Mouse (Mus musculus) midbrain, embryonic 15.5 days (tissue): Measurements from ENCODE around the gene Cd163. TPM values are rescaled to one million over a fixed set of nuclear protein-coding genes. Genes with fewer than 3 reads are reported as not detected.
A peak's percentile ranks its signal among the peaks of the same experiment; 100 is the strongest.
"Not testable (repeated sequence)": the region's sequence is repeated elsewhere in the genome, so short reads cannot be mapped to it uniquely, and the experiment has no call there.

Experiments
- ATAC-seq: fragments of 200-750 bp; cut with Nextera tagmentation; replicated peaks from 2 replicates; pipeline ENCODE4 v1.8.0; 2017; ENCODE audit warnings: moderate TSS enrichment
- H3K27ac ChIP-seq: fragments of 300-500 bp; sonication (generic); 2 replicates; pipeline ENCODE4 v1.5.1; 2015; ENCODE audit warnings: mild to moderate bottlenecking, inconsistent platforms
- H3K27me3 ChIP-seq: fragments of 300-500 bp; sonication (generic); replicated peaks from 2 replicates; pipeline ENCODE4 v1.6.1; 2015; ENCODE audit warnings: inconsistent platforms
- H3K36me3 ChIP-seq: fragments of 300-500 bp; sonication (generic); replicated peaks from 2 replicates; pipeline ENCODE4 v1.6.1; 2015; ENCODE audit warnings: inconsistent platforms
- H3K4me1 ChIP-seq: fragments of 300-500 bp; sonication (generic); 2 replicates; pipeline ENCODE4 v1.6.1; 2015; ENCODE audit warnings: inconsistent platforms
- H3K4me2 ChIP-seq: fragments of 300-500 bp; sonication (generic); 2 replicates; pipeline ENCODE4 v1.6.1; 2015; ENCODE audit warnings: inconsistent platforms, mild to moderate bottlenecking, moderate library complexity
- H3K4me3 ChIP-seq: fragments of 300-500 bp; sonication (generic); 2 replicates; pipeline ENCODE4 v1.5.1; 2015; ENCODE audit warnings: mild to moderate bottlenecking, inconsistent platforms
- H3K9ac ChIP-seq: fragments of 300-500 bp; sonication (generic); 2 replicates; pipeline ENCODE4 v1.6.1; 2015; ENCODE audit warnings: mild to moderate bottlenecking, inconsistent platforms
- H3K9me3 ChIP-seq: fragments of 300-500 bp; sonication (generic); 2 replicates; pipeline ENCODE4 v1.6.1; 2016; ENCODE audit warnings: inconsistent platforms
- WGBS: fragments of 180-500 bp; shearing (Covaris S2); methylation state at CpG from one replicate; pipeline ENCODE4 v1.1.7; 2015; ENCODE audit warnings: mixed read lengths; 5-methylcytosine and 5-hydroxymethylcytosine counted together
- polyA plus RNA-seq: library from polyadenylated mRNA; unstranded; fragments of >200 nt; fragmentation: Nextera tagmentation; extraction: Ambion mirVana; gene quantifications from 2 replicates; pipeline ENCODE4 v1.2.1, GENCODE M21; 2015

Gene Cd163
- 0.88 and 0.95 TPM in 2 replicates for polyA plus RNA-seq

DNA sequence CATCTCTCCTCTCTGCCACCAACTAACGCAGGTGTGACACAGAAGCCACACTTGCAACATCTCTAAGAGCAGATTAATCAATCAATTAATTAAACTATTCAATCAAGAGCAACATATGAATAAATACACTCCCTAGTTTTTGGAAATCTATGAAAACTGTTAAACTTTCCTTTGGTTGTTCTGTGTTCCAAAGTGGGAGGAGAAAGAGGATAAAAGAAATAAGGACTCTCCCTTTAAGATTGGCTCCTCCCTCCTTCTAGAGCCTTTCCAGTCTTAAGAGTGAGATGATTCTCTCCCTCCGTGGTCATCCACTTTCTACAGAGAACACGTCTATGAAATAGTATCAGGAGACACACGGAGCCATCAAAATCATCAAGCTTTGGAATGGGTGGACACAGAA lies at the start of gene Cd163:
TSS of gene Cd163 (plus strand) at position 301 of the 400 bp plus-strand sequence.
- Histone ChIP-seq H3K27me3 (no peaks in the 10 kb centered on the region), H3K4me2 (no peak within 1 kb of the TSS), H3K4me3 (no peak within 1 kb of the TSS), H3K36me3 (no peaks in the 10 kb centered on the region), H3K4me1 (no peaks in the 10 kb centered on the region), H3K27ac (no peak within 1 kb of the TSS), H3K9ac (no peak within 1 kb of the TSS), H3K9me3 (no peaks in the 10 kb centered on the region)
- ATAC-seq, result no peak
- WGBS, result 83% methylated on average over 4 of the region's 4 CpGs

DNA sequence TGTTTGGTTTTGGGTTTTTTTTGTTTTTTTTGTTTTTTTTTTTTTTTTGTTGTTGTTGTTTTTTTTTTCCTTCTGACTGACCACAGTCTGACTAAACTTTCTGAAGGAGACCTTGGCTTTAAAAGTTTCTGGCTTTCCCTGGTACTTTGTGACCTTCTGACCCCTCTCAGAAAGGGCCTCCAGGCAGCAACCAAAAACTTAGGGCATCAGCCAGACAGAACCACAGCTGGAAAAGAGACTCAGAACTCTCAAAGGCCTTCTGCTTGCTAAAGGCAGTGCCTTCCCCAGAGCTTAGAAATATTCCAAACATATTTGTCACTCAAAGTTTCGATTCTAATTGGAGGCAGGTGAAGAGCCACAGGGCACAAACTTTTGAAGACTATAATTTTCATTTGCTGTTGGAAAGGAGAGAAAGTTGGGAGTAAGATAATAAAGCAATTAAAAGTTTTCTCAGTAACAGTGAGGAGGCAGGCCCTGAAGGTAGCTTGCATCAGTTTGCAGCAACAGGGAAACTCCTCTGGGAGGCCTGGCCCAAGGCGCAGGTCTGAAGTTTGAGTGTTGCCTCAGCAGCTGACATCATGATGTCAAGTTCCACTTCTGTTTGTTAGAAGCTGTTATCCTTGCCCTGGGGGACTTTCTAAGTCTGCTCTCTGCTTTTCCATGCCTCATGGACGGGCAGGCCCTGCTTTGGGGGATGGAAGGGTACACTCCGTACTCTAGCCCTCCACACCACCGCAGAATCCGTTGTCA lies 48.6 kb upstream of the Cd163 start:
- no peaks in the 10 kb centered on the region for H3K36me3 ChIP-seq
- 64% methylated on average over 6 of the region's 6 CpGs for WGBS
- no peaks in the 10 kb centered on the region for H3K4me1 ChIP-seq
- H3K9ac ChIP-seq, result no peak overlapping the region
- H3K4me3 ChIP-seq, result no peak overlapping the region
- H3K4me2 ChIP-seq, result no peak overlapping the region
- no peaks in the 10 kb centered on the region for H3K9me3 ChIP-seq
- H3K27ac ChIP-seq, result no peak overlapping the region
- no peaks in the 10 kb centered on the region for H3K27me3 ChIP-seq
- ATAC-seq, result no peak

DNA sequence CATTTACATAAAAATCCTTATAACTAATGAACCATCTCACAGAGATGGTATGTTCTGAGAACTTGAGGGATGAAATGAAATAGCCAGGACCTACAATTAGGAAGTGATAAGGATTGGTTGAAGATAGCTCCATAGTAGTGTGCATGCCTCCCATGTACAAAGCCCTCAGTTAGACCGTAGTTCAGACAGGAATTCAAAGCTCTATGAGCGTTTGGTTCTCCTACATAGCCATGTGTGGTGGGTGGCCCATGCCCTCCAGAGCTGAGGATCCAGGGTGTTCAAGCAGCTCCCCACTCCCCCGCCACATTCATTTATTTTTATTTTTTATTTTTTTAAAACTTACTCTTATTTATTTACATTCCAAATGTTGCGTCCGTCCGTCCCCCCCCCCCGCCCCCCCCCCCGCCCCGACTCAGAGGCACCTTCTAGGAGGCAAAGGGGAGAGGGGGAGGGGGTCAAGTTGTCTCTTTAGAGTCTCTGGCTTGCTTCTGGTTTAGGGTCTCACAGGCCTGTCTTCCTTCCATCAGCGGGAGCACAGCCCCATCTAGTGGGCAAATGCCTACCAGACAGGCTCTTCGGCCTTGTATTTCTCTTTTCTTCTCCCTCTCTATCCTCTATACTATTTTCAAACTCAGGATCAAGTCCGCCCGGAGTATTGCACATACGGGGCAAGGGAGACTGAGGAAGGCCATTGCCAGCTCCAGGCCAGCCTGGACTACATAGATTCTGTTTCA lies 44.1 kb upstream of the Cd163 start:
- H3K27ac ChIP-seq, result no peak overlapping the region
- no peaks in the 10 kb centered on the region for H3K36me3 ChIP-seq
- no peak overlapping the region for H3K4me2 ChIP-seq
- H3K4me3 ChIP-seq, result no peak overlapping the region
- H3K27me3 ChIP-seq, result no peaks in the 10 kb centered on the region
- no peaks in the 10 kb centered on the region for H3K9me3 ChIP-seq
- 31% methylated on average over 10 of the region's 14 CpGs for WGBS
- ATAC-seq, result peak; percentile 93
- no peak overlapping the region; the same call in 1 of the 2 replicates for H3K9ac ChIP-seq
- no peaks in the 10 kb centered on the region for H3K4me1 ChIP-seq

DNA sequence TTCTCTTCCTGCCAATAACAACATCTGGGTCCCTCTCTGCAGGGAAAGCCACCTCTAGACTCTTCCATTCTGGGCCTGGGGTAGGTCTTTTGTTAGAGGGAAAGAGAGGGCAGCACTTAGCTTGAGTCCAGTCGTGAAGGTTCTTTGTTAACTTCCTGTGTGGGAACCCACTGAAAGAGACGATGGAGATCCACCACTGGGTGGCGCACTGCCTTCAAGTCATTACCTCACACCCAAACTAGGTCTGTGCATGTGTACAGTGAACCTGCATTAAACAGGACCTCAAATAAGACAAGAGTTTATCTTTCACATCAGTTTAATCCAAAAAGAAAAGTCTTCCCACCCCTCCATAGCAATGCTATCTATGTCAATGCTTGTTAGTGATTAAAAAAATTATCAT lies 41.8 kb upstream of the Cd163 start:
- Histone ChIP-seq H3K27me3 (no peaks in the 10 kb centered on the region), H3K9ac (no peak overlapping the region), H3K9me3 (no peaks in the 10 kb centered on the region), H3K36me3 (no peaks in the 10 kb centered on the region), H3K27ac (no peak overlapping the region), H3K4me1 (no peaks in the 10 kb centered on the region), H3K4me3 (no peak overlapping the region), H3K4me2 (no peak overlapping the region)
- WGBS, result 4% methylated on average over 3 of the region's 3 CpGs
- no peak; the same call in 1 of the 2 replicates for ATAC-seq

DNA sequence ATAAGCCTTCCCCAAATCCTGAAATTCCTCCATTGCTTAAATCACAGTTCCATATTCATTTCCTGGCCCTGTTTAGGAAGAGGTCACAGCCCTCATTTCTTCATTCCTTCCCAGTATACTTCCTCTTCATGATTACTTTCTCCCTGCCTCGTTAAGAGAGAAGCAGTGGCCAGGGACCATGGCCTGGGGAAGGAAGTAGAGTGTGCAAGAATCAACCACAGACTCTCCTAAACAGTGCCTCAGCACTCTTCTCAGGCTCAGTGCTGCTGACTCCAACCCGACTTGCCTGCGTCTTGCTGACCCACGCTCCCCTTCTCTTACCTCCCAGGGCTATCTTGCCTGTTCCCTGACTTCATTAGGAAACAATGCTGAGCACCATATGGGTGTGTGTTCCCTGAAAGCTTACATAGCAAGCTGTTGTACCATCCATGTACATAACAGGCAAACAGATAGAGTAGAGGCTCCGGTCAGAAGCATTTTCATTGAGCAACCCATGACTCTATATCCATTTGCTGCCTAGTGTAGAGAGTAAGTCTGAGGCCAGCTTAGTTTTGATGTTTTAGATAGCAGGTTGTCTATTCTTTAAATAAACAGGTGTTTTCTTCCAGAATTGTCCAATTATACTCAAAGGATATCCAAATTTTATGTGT lies 31.1 kb upstream of the Cd163 start:
- H3K9me3 ChIP-seq, result no peaks in the 10 kb centered on the region
- ATAC-seq, result no peak
- H3K9ac ChIP-seq, result no peak overlapping the region
- no peaks in the 10 kb centered on the region for H3K4me1 ChIP-seq
- no peak overlapping the region for H3K4me2 ChIP-seq
- no peak overlapping the region for H3K27ac ChIP-seq
- no peaks in the 10 kb centered on the region for H3K27me3 ChIP-seq
- H3K36me3 ChIP-seq, result no peaks in the 10 kb centered on the region
- WGBS, result 79% methylated on average over 5 of the region's 5 CpGs
- H3K4me3 ChIP-seq, result no peak overlapping the region

DNA sequence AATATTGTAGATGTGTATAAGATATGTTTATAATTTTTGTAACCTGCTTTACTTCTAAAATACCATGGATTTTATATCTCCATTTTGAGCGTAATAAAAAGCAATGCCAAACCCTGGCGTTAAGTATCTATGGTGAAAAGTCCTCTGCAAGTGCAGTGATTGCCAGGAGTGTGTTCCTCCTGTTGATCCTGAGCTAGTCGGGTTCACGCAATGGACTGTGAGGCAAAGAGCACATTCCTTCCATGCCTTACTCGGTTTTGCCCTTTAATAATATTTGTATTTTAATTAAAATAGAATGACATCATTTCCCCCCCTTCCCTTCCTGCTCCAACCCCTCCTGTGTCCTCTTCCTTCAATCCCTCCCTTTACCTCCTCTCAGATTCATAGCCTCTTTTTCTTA lies 26.8 kb upstream of the Cd163 start:
- Histone ChIP-seq H3K4me3 (no peak overlapping the region), H3K27ac (no peak overlapping the region), H3K36me3 (no peaks in the 10 kb centered on the region), H3K27me3 (no peaks in the 10 kb centered on the region), H3K4me2 (no peak overlapping the region), H3K9ac (no peak overlapping the region), H3K9me3 (no peaks in the 10 kb centered on the region), H3K4me1 (no peaks in the 10 kb centered on the region)
- WGBS, result 80% methylated on average over 5 of the region's 5 CpGs
- no peak for ATAC-seq

DNA sequence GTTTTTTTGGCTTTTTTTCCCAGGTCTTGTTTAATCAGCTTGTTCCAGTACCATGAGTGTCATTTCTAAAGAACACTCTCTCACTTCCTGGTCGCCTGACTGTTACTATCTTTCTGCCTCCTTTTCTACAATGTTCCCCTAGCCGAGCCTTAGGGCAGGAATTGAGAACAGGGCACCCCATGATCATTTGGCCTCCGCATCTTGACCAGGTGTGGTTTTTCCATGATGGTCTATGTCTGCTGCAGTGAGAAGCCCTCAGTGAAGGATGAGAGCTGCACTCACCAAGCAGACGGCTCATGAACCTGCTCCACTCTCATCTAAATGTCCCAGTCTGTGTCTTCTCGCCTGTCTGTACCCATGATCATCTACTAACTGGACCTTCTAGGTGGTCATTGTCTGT lies 26.2 kb upstream of the Cd163 start:
- H3K36me3 ChIP-seq, result no peaks in the 10 kb centered on the region
- no peaks in the 10 kb centered on the region for H3K4me1 ChIP-seq
- H3K9ac ChIP-seq, result no peak overlapping the region
- no peak overlapping the region for H3K4me2 ChIP-seq
- ATAC-seq, result no peak
- no peaks in the 10 kb centered on the region for H3K9me3 ChIP-seq
- no peak overlapping the region for H3K4me3 ChIP-seq
- H3K27me3 ChIP-seq, result no peaks in the 10 kb centered on the region
- 73% methylated on average over 5 of the region's 5 CpGs for WGBS
- H3K27ac ChIP-seq, result no peak overlapping the region

DNA sequence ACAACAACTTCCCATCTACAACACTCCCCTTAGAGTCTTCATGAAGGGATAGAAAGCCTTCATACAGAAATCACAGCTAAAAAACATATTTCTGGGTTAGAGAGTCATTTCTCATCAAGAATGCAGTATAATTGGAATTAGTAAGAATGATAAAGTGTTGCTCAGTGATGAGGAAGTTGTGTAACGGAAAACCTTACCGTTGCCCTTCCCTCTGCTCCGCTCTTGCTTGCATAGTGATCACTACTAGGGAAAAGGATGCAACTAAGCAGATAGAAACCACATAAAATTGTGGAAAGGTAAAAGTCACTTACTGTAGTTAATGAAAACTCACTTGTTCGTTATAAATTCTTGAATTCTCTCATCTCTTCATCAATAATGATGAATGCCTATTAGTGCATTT lies 21.7 kb upstream of the Cd163 start:
- H3K9ac ChIP-seq, result no peak overlapping the region
- no peak overlapping the region for H3K4me3 ChIP-seq
- no peak for ATAC-seq
- no peaks in the 10 kb centered on the region for H3K4me1 ChIP-seq
- no peaks in the 10 kb centered on the region for H3K9me3 ChIP-seq
- 91% methylated on average over 4 of the region's 4 CpGs for WGBS
- H3K27ac ChIP-seq, result no peak overlapping the region
- H3K36me3 ChIP-seq, result no peaks in the 10 kb centered on the region
- no peaks in the 10 kb centered on the region for H3K27me3 ChIP-seq
- no peak overlapping the region for H3K4me2 ChIP-seq

DNA sequence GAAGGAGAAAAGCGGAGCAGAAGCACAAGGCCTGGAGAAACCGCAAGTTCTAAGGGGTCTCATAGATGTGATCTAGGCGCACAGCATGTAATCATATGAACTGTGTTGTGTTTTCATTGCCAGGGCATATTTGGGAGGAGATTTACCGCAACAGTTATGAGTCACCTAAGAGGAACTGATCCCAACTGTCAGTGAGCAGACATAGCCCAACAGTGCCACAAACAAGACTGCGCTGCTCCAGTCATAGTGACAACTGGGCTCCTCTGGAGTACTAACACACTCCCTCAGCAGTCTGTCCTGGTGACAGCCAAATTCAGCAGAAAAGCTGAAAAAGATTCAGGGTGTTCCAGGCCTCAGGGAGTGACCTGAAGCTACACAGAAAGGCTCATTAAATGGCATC lies 7.1 kb upstream of the Cd163 start:
- H3K27ac ChIP-seq, H3K4me1 ChIP-seq, H3K36me3 ChIP-seq, H3K4me3 ChIP-seq, H3K4me2 ChIP-seq, H3K9ac ChIP-seq, H3K9me3 ChIP-seq, H3K27me3 ChIP-seq, ATAC-seq: not testable (repeated sequence)
- over 99% methylated on average over 5 of the region's 5 CpGs for WGBS

DNA sequence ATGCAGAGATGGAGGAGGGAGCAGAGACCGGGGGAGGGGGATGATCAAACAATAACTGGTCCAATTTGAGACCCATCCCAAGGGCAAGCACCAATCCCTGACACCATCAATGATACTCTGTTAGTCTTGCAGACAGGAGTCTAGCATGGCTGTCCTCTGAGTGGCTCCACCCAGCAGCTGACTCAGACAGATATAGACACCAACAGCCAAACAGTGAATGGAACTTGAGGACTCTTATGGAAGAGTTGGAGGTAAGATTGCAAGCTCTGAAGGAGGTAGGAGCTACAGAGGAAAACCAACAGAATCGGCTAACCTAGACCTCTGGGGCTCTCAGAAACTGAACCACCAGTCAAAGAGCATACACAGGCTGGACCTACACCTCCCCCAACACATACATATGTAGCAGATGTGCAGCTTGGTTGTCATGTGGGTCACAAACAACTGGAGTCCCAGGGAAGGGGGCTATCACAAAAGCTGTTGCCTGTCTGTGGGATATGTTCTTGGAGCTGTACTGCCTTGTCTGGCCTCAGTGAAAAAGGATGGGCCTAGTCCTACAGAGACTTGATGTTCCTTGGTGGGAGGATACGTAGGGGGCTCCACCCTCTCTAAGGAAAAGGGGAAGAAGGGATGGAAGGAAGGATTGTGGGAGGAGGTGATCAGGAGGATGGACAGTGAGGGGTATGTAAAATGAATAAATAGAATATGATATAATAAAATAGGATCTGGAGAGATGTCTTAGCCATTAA lies 2.8 kb upstream of the Cd163 start:
- ATAC-seq, result no peak
- H3K36me3 ChIP-seq, result no peaks in the 10 kb centered on the region
- no peak overlapping the region for H3K4me3 ChIP-seq
- H3K4me2 ChIP-seq, result no peak overlapping the region
- H3K9me3 ChIP-seq, result no peaks in the 10 kb centered on the region
- H3K27me3 ChIP-seq, result no peaks in the 10 kb centered on the region
- H3K4me1 ChIP-seq, result no peaks in the 10 kb centered on the region
- no peak overlapping the region for H3K9ac ChIP-seq
- no peak overlapping the region for H3K27ac ChIP-seq
- 84% methylated on average over 3 of the region's 3 CpGs for WGBS

DNA sequence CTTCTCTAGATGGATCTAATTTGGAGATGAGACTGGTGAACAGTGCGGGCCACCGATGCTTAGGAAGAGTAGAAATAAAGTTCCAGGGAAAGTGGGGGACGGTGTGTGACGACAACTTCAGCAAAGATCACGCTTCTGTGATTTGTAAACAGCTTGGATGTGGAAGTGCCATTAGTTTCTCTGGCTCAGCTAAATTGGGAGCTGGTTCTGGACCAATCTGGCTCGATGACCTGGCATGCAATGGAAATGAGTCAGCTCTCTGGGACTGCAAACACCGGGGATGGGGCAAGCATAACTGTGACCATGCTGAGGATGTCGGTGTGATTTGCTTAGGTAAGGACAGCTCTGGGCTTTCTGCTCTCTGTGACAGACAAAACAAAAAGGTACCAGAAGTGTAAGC lies 4.5 kb downstream of the Cd163 start:
- no peaks in the 10 kb centered on the region for H3K27me3 ChIP-seq
- H3K4me2 ChIP-seq, result no peak overlapping the region
- H3K9me3 ChIP-seq, result no peaks in the 10 kb centered on the region
- H3K4me1 ChIP-seq, result no peaks in the 10 kb centered on the region
- no peaks in the 10 kb centered on the region for H3K36me3 ChIP-seq
- no peak overlapping the region for H3K4me3 ChIP-seq
- ATAC-seq, result no peak
- no peak overlapping the region for H3K27ac ChIP-seq
- no peak overlapping the region for H3K9ac ChIP-seq
- 91% methylated on average over 8 of the region's 8 CpGs for WGBS

DNA sequence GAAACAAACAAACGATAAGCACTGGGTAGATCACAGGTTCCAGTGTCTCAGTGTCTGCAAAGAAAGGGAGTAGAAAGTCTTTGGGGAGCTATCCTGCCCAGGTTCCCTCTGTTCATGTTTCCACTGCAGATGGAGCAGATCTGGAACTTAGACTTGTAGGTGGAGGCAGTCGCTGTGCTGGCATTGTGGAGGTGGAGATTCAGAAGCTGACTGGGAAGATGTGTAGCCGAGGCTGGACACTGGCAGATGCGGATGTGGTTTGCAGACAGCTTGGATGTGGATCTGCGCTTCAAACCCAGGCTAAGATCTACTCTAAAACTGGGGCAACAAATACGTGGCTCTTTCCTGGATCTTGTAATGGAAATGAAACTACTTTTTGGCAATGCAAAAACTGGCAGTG lies 7.8 kb downstream of the Cd163 start:
- WGBS, result 89% methylated on average over 6 of the region's 6 CpGs
- no peaks in the 10 kb centered on the region for H3K36me3 ChIP-seq

More for the DNA sequence above, 7.8 kb downstream of the Cd163 start:
- Histone ChIP-seq H3K9me3 (no peaks in the 10 kb centered on the region), H3K4me3 (no peak overlapping the region), H3K9ac (no peak overlapping the region), H3K27me3 (no peaks in the 10 kb centered on the region), H3K4me2 (no peak overlapping the region), H3K27ac (no peak overlapping the region), H3K4me1 (no peaks in the 10 kb centered on the region)
- ATAC-seq, result no peak
